Mouse (Mus musculus) cerebellum, adult 11-12 months (tissue): ENCODE data around the gene Speer4f2.
"Not testable (repeated sequence)": the region's sequence is repeated elsewhere in the genome, so short reads cannot be mapped to it uniquely, and the experiment has no call there.

Source experiments
- DNase-seq: peaks from one replicate; pipeline ENCODE4 v3.0.0; 2022

Gene Speer4f2

DNA sequence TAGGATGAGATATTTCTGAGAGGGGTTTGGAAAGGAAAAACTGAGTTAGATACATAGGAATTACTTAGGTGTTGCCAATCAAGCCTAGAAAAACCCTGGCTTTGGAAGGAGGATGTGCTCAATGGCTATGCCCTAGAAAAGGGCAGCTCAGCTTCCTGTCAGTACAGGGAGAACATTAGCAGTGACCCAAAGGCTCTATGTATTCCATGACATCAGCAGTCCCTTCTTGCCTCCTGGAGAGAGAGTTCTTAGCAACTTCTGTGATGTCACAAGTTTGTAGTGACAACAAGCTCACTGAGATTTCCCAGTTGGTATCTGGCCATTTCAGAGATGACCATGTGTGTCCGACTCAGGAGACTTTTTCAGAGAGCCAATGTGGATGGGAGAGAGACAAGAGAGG lies at the start of gene Speer4f2:
TSS of gene Speer4f2 (plus strand) at position 301 of the 400 bp plus-strand sequence.
- DNase-seq, result not testable (repeated sequence)

DNA sequence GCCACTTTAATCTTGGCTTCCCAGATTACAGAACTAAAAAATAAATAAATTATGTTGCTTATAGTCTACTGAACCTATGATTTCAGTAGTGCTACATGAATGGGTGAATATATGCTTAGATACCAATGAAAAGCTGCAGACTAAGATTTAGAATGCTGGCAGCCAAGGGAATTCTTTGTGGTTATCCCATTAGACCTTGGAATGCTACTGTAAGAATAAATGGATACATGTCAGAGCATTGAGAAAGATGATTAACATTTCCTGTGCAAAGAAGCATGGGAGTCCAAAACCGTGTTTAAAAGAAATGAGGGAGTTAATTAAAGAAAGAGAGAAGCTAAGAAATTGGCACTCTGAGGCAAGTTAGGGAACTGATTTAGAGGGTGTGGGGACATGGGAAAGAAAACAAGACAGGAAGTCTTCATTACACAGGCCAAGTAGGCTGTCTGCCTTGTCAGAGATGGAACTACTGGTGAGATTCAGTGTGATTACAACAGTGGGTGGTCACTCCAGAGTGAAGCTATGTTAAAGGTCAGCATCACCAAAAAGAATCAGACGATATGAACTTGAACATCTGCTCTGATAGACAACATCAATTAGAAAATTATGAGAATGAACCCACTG lies 43.9 kb upstream of the Speer4f2 start:
- DNase-seq, result no peak

DNA sequence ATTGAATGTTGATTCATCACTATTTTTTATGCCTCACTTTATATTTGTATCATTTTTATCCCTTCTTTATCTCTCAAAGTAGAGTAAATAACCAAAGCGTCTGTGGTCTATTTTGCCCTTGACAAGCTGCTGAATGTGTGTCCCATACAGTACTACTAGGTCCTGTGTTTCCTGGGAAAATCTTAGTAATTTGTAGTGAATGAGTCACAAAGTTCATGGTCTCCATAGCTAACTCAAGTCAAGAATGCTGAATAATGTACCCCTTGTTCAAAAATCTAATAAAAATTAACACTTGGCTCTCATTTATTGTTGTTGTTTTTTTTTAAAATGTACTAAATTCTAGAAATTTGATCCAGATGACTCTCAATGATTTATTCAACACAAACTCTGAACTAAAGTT lies 38.1 kb upstream of the Speer4f2 start:
- DNase-seq, result no peak

GRCm38 (mm10) chr5:17345741-17346140 lies 27.2 kb upstream of the Speer4f2 start:
- not testable (repeated sequence) for DNase-seq

GRCm38 (mm10) chr5:17359394-17359999 lies 13.5 kb upstream of the Speer4f2 start:
- DNase-seq, result no peak

DNA sequence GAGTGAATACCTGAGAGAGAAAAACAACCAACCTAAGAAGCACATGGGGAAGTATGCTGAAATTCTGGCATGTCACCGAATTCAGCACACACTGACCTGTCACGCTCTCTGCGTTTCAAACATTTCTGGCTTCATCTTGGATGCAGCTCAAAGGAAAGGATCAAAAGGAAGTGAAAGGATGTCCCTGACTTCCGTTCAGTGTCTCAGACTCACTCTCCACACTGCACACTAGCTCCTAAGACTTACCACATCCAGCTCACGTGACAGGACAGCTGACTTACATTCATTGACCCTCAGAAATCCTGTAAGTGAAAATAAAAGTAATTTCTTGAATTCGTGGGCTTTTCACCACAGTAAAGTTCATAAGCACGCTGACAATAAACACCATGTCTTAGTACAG lies 16.9 kb downstream of the Speer4f2 start:
- no peak for DNase-seq

- DNase-seq, result no peak
Measured at GRCm38 (mm10) chr5:17391207-17391606, 18.2 kb downstream of the Speer4f2 start.

- DNase-seq, result no peak
Measured at GRCm38 (mm10) chr5:17400571-17400970, 27.6 kb downstream of the Speer4f2 start.

DNA sequence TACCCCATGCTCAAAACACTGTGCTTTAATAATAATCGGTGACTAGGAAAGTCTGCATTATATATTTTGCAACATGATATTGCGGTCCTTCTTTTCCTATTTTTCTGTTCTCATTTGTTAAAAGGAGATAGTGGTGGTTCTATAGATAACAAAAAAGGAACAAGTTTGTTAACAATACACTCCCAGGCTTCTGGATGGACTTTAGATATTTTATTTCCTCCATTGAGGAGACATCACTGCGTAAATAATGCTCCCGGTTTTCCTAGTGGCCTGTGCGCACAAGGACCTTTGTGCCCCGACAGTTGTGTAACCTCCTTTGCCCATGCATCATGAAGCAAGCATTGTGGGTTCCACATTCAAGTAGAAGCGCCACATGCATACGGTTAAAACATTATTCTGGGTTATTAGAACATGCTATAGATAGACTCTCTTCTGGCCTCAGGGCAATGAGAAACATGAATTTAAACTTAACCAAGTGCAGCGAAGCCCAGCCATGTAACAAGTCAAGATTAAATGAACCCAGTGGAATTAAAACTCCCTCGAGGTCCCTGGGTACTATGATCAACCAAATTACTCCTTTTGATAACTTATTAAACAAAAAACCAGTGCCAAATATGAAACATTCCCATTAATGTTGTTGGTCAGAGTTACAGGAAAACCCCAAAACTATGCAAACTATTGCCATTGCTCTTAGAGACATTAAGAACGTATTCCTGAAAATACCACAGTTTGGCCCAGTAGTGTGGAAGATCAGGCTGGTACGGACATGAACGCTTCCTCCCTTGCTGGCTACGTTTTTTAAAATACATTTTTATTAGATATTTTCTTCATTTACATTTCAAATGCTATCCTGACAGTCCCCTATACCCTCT lies 28.5 kb downstream of the Speer4f2 start:
- no peak for DNase-seq

DNA sequence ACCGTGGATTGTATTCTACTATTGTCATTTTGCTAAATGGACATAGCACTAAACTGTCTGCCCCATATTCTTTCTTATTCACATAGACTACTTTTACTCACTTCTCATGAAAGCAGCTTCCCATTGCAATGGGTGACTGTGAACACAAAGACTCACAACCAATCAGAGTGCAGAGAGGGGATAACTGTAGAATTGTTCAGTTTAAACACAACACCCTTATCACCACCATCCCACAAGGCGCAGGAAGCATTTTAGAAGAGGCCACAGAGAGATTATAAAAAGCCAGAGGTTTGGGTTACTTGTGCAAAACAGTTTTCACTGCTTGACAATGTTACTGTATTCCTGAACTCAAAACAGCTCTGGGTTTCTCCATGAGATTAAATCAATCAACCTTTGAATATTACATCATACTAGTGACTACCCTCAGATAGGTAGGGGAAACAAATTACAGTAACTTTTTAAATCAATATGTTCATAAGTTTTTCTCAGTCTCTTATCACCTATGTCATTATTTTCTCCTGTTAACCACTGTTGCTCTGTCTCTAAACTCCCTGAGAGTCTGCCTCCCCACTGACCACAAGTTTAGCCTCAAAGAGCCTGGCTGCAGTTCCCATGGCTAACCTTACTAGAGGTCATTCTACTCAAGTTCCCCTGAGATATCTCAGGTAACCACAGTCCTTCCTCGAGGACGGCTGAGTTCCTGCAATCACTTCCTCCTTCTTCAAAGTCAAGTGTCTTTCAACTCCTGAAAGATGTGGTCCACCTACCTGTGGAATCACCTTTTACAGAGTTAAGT lies 29.5 kb downstream of the Speer4f2 start:
- DNase-seq, result no peak

DNA sequence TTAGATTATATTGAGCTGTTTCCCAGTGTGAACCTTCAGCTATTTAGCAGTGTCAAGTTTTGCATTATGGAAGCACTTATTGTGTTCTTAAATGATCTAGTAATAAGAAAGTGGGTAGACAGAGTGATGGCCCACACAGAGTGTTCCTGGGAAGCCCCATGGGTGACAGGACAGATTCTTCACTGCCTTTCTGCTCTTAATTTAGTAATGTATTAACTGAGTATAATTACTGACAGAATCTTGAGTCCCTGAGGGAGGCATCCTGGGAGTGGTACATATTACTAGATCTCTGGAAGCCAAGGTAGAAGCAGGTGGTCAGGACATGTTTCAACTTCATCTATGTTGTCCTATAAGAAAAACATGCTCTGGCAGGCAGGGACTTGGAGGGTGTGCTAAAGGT lies 30.6 kb downstream of the Speer4f2 start:
- no peak for DNase-seq

DNA sequence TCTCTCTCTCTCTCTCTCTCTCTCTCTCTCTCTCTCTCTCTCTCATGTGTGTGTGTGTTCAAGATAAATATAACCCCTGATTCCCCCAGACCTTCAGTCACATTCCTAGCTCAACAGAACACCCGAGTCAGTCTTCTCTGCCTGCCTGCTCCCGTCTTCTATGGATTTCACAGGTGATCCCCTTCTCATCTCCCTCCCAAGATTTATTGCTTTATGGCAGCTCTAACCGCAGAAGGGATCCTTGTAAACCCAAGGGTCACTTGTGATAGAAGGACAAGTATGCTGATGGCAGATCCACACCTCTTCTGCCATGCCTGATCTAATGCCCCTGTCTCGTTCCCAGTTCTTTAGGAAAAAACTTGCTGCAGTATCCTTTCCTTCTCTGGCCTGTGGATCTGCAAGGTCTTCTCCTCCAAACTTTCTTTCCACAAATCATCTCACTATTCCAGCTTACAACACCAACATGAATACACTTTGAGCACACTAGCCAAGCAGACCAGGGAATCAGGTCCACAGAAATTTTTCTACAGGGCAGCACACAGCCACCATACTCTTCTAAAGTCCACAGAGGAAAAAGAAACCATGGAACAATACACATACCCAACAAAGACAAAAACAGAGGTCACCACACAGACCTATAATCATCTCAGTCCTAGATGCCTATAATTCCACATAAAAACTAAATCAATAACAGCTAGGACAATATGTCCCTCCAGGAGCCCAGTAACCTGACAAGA lies 36.1 kb downstream of the Speer4f2 start:
- no peak for DNase-seq

GRCm38 (mm10) chr5:17417201-17417600 lies 44.2 kb downstream of the Speer4f2 start:
- DNase-seq, result no peak

- no peak for DNase-seq
Measured at GRCm38 (mm10) chr5:17419215-17419820, 46.3 kb downstream of the Speer4f2 start.

GRCm38 (mm10) chr5:17419921-17420320 lies 46.9 kb downstream of the Speer4f2 start:
- DNase-seq, result no peak

- no peak for DNase-seq
Measured at GRCm38 (mm10) chr5:17422225-17422624, 49.2 kb downstream of the Speer4f2 start.

DNA sequence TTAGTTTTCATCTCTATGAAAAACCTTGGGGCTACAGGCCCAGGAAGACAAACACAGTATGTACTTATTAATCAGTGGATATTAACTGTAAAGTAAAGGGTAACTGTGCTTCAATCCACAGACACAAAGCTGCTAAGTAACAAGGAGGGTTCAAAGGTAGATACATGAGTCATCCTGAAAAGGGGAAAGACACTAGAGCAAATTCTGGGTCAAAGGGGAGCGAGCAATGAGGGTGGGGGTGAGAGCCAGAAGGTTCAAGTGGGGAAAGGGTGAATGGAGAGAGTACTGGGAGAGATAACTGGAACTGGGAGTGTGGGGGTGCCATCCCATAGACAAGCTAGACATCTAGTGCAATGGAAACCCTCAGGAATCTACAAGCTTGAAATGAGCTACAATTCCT lies 54.0 kb downstream of the Speer4f2 start:
- no peak for DNase-seq
